Comparison of ENCODE assay signal across 31 mouse cellular contexts in the genomic region with DNA sequence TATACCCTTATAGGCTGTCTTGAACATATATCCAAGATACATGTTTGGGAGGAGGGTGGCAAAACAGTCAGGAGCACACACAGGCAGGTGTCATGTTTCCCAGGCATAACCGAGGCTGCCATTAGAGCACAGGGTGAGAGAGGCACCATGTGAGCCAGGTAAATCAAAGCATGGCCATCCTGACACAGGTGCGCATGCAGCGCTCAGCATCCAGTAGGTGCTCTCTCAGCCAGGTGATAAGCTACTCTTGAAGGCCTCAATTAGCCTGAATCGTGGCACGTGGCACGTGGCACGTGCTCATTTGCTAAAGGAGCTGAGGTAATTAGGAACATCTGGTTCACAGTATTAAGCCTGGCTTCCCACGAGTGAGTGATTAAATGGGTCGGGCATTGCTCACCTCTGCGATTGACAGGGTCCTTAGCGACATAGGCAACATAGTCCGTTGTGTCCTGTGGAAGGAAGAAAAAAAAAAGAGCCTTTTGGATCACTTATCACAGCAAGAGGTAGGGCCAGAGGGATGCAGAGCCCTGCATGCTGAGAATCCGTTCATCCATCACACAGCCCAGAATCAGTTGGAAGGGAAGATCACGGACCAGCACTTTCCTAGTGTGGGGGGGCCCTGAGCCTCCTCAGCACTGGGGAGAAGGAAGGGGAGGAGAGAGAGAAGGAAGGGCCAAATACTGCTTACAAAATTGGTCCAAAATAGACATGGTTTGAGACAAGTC. TPM values are rescaled to one million over a fixed set of nuclear protein-coding genes. Genes with fewer than 3 reads are reported as not detected.
A peak's percentile ranks its signal among the peaks of the same experiment; 100 is the strongest.
DNase-seq lines count a peak whose midpoint lies in the region; ATAC-seq and TF ChIP-seq lines count a peak whose summit lies in the region.
"Had no signal": no experiment of that assay in that cellular context is flagged by ENCODE, and none has a peak within 500 bp of the region (broad histone marks: within the 10 kb centered on the region; RNA-seq: fewer than 3 reads in every experiment).

No protein-coding gene starts in this region.

- no peaks in the 10 kb centered on the region for H3K36me3 ChIP-seq in lung, embryonic 14.5 days (ENCODE audit: insufficient read depth)
- H3K36me3 ChIP-seq in embryonic facial prominence, embryonic 10.5 days (replicated peaks) = no peaks in the 10 kb centered on the region
- H3K36me3 ChIP-seq in hindbrain, postnatal 0 days (ENCODE audit: insufficient read depth, low read length) = no peaks in the 10 kb centered on the region
- H3K36me3 ChIP-seq: heart, embryonic 12.5 days; kidney, embryonic 15.5 days; limb, embryonic 15.5 days; liver, embryonic 13.5 days; neural tube, embryonic 15.5 days had no signal

- 72% methylated on average over 14 of the region's 14 CpGs for WGBS in lung, embryonic 14.5 days
- 58% methylated on average over 14 of the region's 14 CpGs for WGBS in embryonic facial prominence, embryonic 10.5 days
- 54% methylated on average over 14 of the region's 14 CpGs for WGBS in hindbrain, postnatal 0 days

- no peaks in the 10 kb centered on the region for H3K9me3 ChIP-seq in lung, embryonic 14.5 days (ENCODE audit: low read depth, low read length)
- no peaks in the 10 kb centered on the region for H3K9me3 ChIP-seq in embryonic facial prominence, embryonic 10.5 days
- no peaks in the 10 kb centered on the region for H3K9me3 ChIP-seq in hindbrain, postnatal 0 days (ENCODE audit: low read length)
- H3K9me3 ChIP-seq: forebrain, embryonic 13.5 days; heart, embryonic 12.5 days; kidney, embryonic 15.5 days; limb, embryonic 15.5 days; liver, embryonic 13.5 days; neural tube, embryonic 15.5 days had no signal

- no peak overlapping the region for H3K4me2 ChIP-seq in lung, embryonic 14.5 days
- no peak overlapping the region for H3K4me2 ChIP-seq in hindbrain, postnatal 0 days (ENCODE audit: low read depth, low read length)
- H3K4me2 ChIP-seq: forebrain, embryonic 13.5 days; heart, embryonic 12.5 days; kidney, embryonic 15.5 days; limb, embryonic 15.5 days; liver, embryonic 13.5 days; midbrain, embryonic 11.5 days; neural tube, embryonic 15.5 days had no signal

- TF ChIP-seq CTCF in lung, embryonic 14.5 days (IDR thresholded peaks at IDR 0.05; ENCODE audit: low read depth) = no peak
- TF ChIP-seq CTCF in hindbrain, postnatal 0 days (IDR thresholded peaks at IDR 0.05; ENCODE audit: low read depth) = no peak
- TF ChIP-seq CTCF in layer of hippocampus, adult 2 months (conservative IDR thresholded peaks at IDR 0.05) = no peak

- no peaks in the 10 kb centered on the region for H3K27me3 ChIP-seq in lung, embryonic 14.5 days (ENCODE audit: insufficient read depth, low read length)
- H3K27me3 ChIP-seq in embryonic facial prominence, embryonic 10.5 days (replicated peaks; ENCODE audit: low read depth, poor library complexity, severe bottlenecking) = no peaks in the 10 kb centered on the region
- H3K27me3 ChIP-seq in hindbrain, postnatal 0 days (ENCODE audit: insufficient read depth, low read length) = no peaks in the 10 kb centered on the region
- H3K27me3 ChIP-seq: CH12.LX; forebrain, embryonic 13.5 days; heart, embryonic 12.5 days; kidney, embryonic 15.5 days; limb, embryonic 15.5 days; liver, embryonic 13.5 days; neural tube, embryonic 15.5 days had no signal

- no peak overlapping the region for H3K9ac ChIP-seq in lung, embryonic 14.5 days
- H3K9ac ChIP-seq in hindbrain, postnatal 0 days (replicated peaks; ENCODE audit: low read length) = no peak overlapping the region
- H3K9ac ChIP-seq: forebrain, embryonic 13.5 days; heart, embryonic 12.5 days; kidney, embryonic 15.5 days; limb, embryonic 15.5 days; liver, embryonic 13.5 days; neural tube, embryonic 15.5 days had no signal

- peak; percentile 28; the same call in 1 of the 2 replicates for ATAC-seq in lung, embryonic 14.5 days (ENCODE audit: insufficient read depth)
- ATAC-seq in hindbrain, postnatal 0 days = peak; percentile 57
- ATAC-seq: activated CD4-positive, CD25-positive, alpha-beta regulatory T cell, adult 4 months; forebrain, embryonic 13.5 days had no signal

- peak; percentile 22 for DNase-seq in embryo, embryonic 11 days
- DNase-seq in embryo, embryonic 9.5 days (ENCODE audit: extremely low spot score) = no peak
- DNase-seq in lung, embryonic 14.5 days = no peak
- DNase-seq in lung, adult 18-20 months = no peak
- peak; percentile 19 for DNase-seq in embryonic facial prominence, embryonic 10.5 days (ENCODE audit: low spot score)
- no peak for DNase-seq in hindbrain, postnatal 0 days (ENCODE audit: low spot score)
- no peak for DNase-seq in layer of hippocampus, adult 2 months (ENCODE audit: low spot score in 2 of 2)
- DNase-seq in kidney, postnatal 4 days = no peak
- DNase-seq: adrenal gland, adult 2 months; cerebellum, adult 8-10 months; cerebellum, postnatal 36 days; gastrocnemius, postnatal 25 days; heart, adult 18-20 months; heart, postnatal 4 days; kidney, adult 18-20 months; kidney, postnatal 25 days; liver, embryonic 13.5 days; lung, adult 2 months; lung, postnatal 14 days; right cerebral cortex, adult 18-20 months; thymus, adult 18-20 months; thymus, postnatal 25 days had no signal

- H3K4me1 ChIP-seq in lung, embryonic 14.5 days (ENCODE audit: insufficient read depth) = no peaks in the 10 kb centered on the region
- peaks cover 6% of the 10 kb centered on the region for H3K4me1 ChIP-seq in embryonic facial prominence, embryonic 10.5 days
- H3K4me1 ChIP-seq in hindbrain, postnatal 0 days (ENCODE audit: insufficient read depth, low read length) = no peaks in the 10 kb centered on the region
- H3K4me1 ChIP-seq: forebrain, embryonic 13.5 days; kidney, embryonic 15.5 days; limb, embryonic 15.5 days; liver, embryonic 13.5 days; neural tube, embryonic 15.5 days had no signal

- H3K27ac ChIP-seq in lung, embryonic 14.5 days (ENCODE audit: low read depth) = no peak overlapping the region
- no peak overlapping the region for H3K27ac ChIP-seq in embryonic facial prominence, embryonic 10.5 days (replicated peaks)
- no peak overlapping the region for H3K27ac ChIP-seq in hindbrain, postnatal 0 days
- H3K27ac ChIP-seq in layer of hippocampus, adult 2 months = no peak overlapping the region
- H3K27ac ChIP-seq: forebrain, embryonic 13.5 days; kidney, embryonic 15.5 days; limb, embryonic 15.5 days; liver, embryonic 13.5 days; neural tube, embryonic 15.5 days; stomach, postnatal 0 days had no signal

- no peak overlapping the region for H3K4me3 ChIP-seq in lung, embryonic 14.5 days (ENCODE audit: low read depth, low read length)
- H3K4me3 ChIP-seq in embryonic facial prominence, embryonic 10.5 days = no peak overlapping the region
- no peak overlapping the region for H3K4me3 ChIP-seq in hindbrain, postnatal 0 days (ENCODE audit: low read length)
- H3K4me3 ChIP-seq in layer of hippocampus, adult 2 months = no peak overlapping the region
- H3K4me3 ChIP-seq: forebrain, embryonic 13.5 days; heart, embryonic 12.5 days; kidney, embryonic 15.5 days; limb, embryonic 15.5 days; liver, embryonic 13.5 days; neural tube, embryonic 15.5 days had no signal

RNA-seq across cellular contexts. Expression of gene S1pr3, which starts 57.8 kb away (rescaled TPM):
- polyA plus RNA-seq in lung, embryonic 14.5 days (2014; fragmentation: Nextera tagmentation; extraction: Ambion mirVana) = 128 and 132 TPM in 2 replicates
- 50.4 and 67.6 TPM in 2 replicates for polyA plus RNA-seq in embryonic facial prominence, embryonic 10.5 days (2016; fragmentation: Nextera tagmentation; extraction: Ambion mirVana)
- 8.6 and 8.9 TPM in 2 replicates for total RNA-seq in hindbrain, postnatal 0 days (2014; rRNA removed)
- polyA plus RNA-seq in hindbrain, postnatal 0 days (2015; fragmentation: Nextera tagmentation; extraction: Ambion mirVana) = 8.5 and 9.4 TPM in 2 replicates
- 1 to 10 TPM; 5.2 to 5.4 TPM for total RNA-seq in layer of hippocampus, adult 2 months (2021)

Comparison
In these comparisons a context has a peak if more than half of its experiments do, and no peak if none do; other contexts are left out.
1. DNase-seq: peak in embryo, embryonic 11 days (single experiment) and embryonic facial prominence, embryonic 10.5 days (single experiment); none in embryo, embryonic 9.5 days (single experiment), lung, embryonic 14.5 days (single experiment), lung, adult 18-20 months (0 of 2), hindbrain, postnatal 0 days (single experiment), layer of hippocampus, adult 2 months (0 of 2) and kidney, postnatal 4 days (0 of 2).